Mouse (Mus musculus) olfactory bulb, adult 2 months (tissue): ENCODE results near the gene Hmox1.

Experiments used
- CTCF ChIP-seq: fragments of 200-500 bp; IDR thresholded peaks from 2 replicates; pipeline ENCODE4 v1.5.1; 2012; ENCODE audit warnings: low read depth, mild to moderate bottlenecking, low read length, moderate library complexity; ENCODE audit not compliant: insufficient read depth
- POLR2A ChIP-seq: fragments of 200-500 bp; IDR thresholded peaks from 2 replicates; pipeline ENCODE4 v1.6.1; 2012; ENCODE audit warnings: mild to moderate bottlenecking, low read depth, low read length, moderate library complexity; ENCODE audit not compliant: insufficient read depth

- TF ChIP-seq CTCF (peak; percentile 42; the same call in 1 of the 2 replicates), POLR2A (no peak)
Observed at GRCm38 (mm10) chr8:75132485-75132884, 39.1 kb downstream of the Hmox1 start.
